Mouse (Mus musculus): ENCODE measurements around the gene Lpcat2. TPM values are rescaled to one million over a fixed set of nuclear protein-coding genes. Genes with fewer than 3 reads are reported as not detected.

Lpcat2 gene
- polyA plus RNA-seq, 1 experiment from 2014 or later, result 8.0 TPM

DNA sequence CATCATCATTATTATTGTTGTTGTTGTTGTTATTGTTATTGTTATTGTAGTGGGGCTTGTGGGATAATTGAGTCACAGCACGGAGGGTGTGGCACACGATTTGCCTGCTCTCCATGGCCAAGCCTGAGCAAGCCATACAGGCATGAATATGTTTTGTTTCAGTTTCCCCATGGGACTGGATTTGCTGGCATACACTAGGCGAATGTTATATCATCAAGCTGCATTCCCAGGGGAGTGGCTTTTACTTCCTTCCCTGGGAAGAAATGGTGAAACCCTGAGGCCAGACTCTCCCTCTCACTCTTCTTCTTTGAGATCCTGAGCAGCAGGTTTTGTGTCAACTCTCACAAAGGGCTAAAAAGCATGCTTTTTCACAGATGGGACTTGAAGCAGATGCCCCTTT lies 16.5 kb upstream of the Lpcat2 start:
- Histone ChIP-seq H3K9me3 (ENCODE audit: low read depth, low read length) (no peaks in the 10 kb centered on the region), H3K9ac (no peak overlapping the region), H3K4me1 (ENCODE audit: insufficient read depth) (no peaks in the 10 kb centered on the region), H3K4me3 (ENCODE audit: low read depth, low read length) (no peak overlapping the region), H3K36me3 (ENCODE audit: insufficient read depth) (peaks cover 77% of the 10 kb centered on the region), H3K27me3 (ENCODE audit: insufficient read depth, low read length) (no peaks in the 10 kb centered on the region), H3K4me2 (no peak overlapping the region), H3K27ac (ENCODE audit: low read depth) (no peak overlapping the region)
- ATAC-seq (ENCODE audit: insufficient read depth) (no peak), DNase-seq (no peak)
- TF ChIP-seq CTCF (IDR thresholded peaks at IDR 0.05; ENCODE audit: low read depth), result no peak
- WGBS, result 74% methylated on average over 3 of the region's 3 CpGs

DNA sequence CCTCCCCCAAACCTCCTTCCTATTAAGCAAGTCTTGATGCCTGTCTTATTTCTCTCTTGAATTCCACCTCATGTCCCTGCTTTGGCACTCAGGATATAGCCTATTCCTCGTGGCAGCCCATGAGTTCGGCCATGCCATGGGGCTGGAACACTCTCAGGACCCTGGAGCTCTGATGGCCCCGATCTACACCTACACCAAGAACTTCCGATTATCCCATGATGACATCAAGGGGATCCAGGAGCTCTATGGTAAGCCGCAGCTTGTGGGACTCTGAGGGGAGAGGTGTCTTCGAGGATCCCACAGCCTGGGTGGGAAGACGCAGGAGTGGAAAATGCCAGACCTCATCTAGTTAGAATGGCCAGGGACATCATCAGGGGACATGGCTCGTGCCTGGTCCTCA lies 16.0 kb upstream of the Lpcat2 start:
- H3K9me3 ChIP-seq (ENCODE audit: low read depth, low read length), result no peaks in the 10 kb centered on the region
- DNase-seq, result no peak
- no peak for TF ChIP-seq CTCF (IDR thresholded peaks at IDR 0.05; ENCODE audit: low read depth)
- no peaks in the 10 kb centered on the region for H3K27me3 ChIP-seq (ENCODE audit: insufficient read depth, low read length)
- H3K4me1 ChIP-seq (ENCODE audit: insufficient read depth), result no peaks in the 10 kb centered on the region
- no peak overlapping the region for H3K27ac ChIP-seq (ENCODE audit: low read depth)
- no peak overlapping the region for H3K9ac ChIP-seq
- no peak overlapping the region for H3K4me2 ChIP-seq
- no peak for ATAC-seq (ENCODE audit: insufficient read depth)
- WGBS, result 94% methylated on average over 8 of the region's 8 CpGs
- peaks cover 78% of the 10 kb centered on the region for H3K36me3 ChIP-seq (ENCODE audit: insufficient read depth)
- no peak overlapping the region for H3K4me3 ChIP-seq (ENCODE audit: low read depth, low read length)

DNA sequence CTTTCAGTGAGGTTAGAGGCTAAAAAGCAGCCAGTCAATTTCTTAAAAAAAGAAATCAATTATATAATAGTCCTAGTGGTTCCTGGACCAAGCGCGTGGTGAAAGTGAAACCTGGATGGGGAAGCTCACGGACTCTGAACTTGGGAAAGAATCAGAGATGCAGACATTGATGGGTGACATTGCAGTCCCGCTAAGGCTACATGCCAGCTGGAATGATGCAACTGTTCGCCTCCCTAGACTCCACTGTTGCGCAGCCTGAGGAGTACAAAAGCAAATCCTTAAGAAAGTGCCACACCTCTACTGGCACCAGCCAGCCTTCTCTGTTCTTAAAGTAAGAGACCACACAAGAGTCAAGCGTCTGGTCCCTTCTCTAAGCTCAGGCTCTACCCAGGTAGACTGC lies 15.3 kb upstream of the Lpcat2 start:
- DNase-seq (no peak), ATAC-seq (ENCODE audit: insufficient read depth) (no peak)
- Histone ChIP-seq H3K4me2 (no peak overlapping the region), H3K4me3 (ENCODE audit: low read depth, low read length) (no peak overlapping the region), H3K27ac (ENCODE audit: low read depth) (no peak overlapping the region), H3K9me3 (ENCODE audit: low read depth, low read length) (no peaks in the 10 kb centered on the region), H3K36me3 (ENCODE audit: insufficient read depth) (peaks cover 75% of the 10 kb centered on the region), H3K27me3 (ENCODE audit: insufficient read depth, low read length) (no peaks in the 10 kb centered on the region), H3K4me1 (ENCODE audit: insufficient read depth) (no peaks in the 10 kb centered on the region), H3K9ac (no peak overlapping the region)
- no peak for TF ChIP-seq CTCF (IDR thresholded peaks at IDR 0.05; ENCODE audit: low read depth)
- 86% methylated on average over 7 of the region's 7 CpGs for WGBS

GRCm38 (mm10) chr8:92846684-92847083 lies 8.5 kb upstream of the Lpcat2 start:
- Histone ChIP-seq H3K4me1 (ENCODE audit: insufficient read depth) (peaks cover 12% of the 10 kb centered on the region), H3K27ac (ENCODE audit: low read depth) (peak overlapping the region; percentile 43), H3K27me3 (ENCODE audit: insufficient read depth, low read length) (no peaks in the 10 kb centered on the region), H3K36me3 (ENCODE audit: insufficient read depth) (peaks cover 58% of the 10 kb centered on the region), H3K4me2 (peak overlapping the region; percentile 39; the same call in 1 of the 2 replicates), H3K4me3 (ENCODE audit: low read depth, low read length) (no peak overlapping the region), H3K9me3 (ENCODE audit: low read depth, low read length) (no peaks in the 10 kb centered on the region), H3K9ac (0 out of 2 replicates have a peak overlapping the region, but pooled peaks have one; percentile 8)
- 23% methylated on average over 3 of the region's 3 CpGs for WGBS
- ATAC-seq (ENCODE audit: insufficient read depth) (peak; percentile 39), DNase-seq (peak; percentile 58)
- no peak for TF ChIP-seq CTCF (IDR thresholded peaks at IDR 0.05; ENCODE audit: low read depth)

GRCm38 (mm10) chr8:92847299-92847698 lies 7.8 kb upstream of the Lpcat2 start:
- Histone ChIP-seq H3K4me2 (peak overlapping the region; percentile 39; the same call in 1 of the 2 replicates), H3K27me3 (ENCODE audit: insufficient read depth, low read length) (no peaks in the 10 kb centered on the region), H3K27ac (ENCODE audit: low read depth) (peak overlapping the region; percentile 43), H3K9ac (no peak overlapping the region), H3K4me3 (ENCODE audit: low read depth, low read length) (no peak overlapping the region), H3K9me3 (ENCODE audit: low read depth, low read length) (no peaks in the 10 kb centered on the region), H3K4me1 (ENCODE audit: insufficient read depth) (peaks cover 12% of the 10 kb centered on the region), H3K36me3 (ENCODE audit: insufficient read depth) (peaks cover 53% of the 10 kb centered on the region)
- DNase-seq (peak; percentile 42), ATAC-seq (ENCODE audit: insufficient read depth) (peak; percentile 33)
- WGBS, result 34% methylated on average over 9 of the region's 9 CpGs
- TF ChIP-seq CTCF (IDR thresholded peaks at IDR 0.05; ENCODE audit: low read depth), result no peak

DNA sequence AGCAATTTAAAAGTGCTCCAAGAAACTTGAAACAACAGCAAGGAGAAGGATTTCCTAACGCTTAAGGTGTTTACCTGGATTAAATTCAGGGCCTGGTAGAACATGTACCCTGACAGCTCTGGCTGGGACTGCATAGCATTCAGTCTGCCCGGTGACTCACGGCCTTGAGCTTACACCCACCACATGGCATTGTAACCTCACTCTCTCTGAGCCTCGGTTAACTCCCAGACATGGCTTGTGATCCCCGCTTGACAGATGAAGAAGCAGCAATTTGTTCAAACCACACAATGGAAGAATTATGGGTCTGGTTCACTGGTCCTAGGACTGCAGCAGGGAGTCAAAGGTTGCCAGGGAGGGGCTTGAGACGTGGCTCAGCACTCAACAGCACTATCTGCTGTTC lies 5.9 kb upstream of the Lpcat2 start:
- Histone ChIP-seq H3K4me3 (ENCODE audit: low read depth, low read length) (no peak overlapping the region), H3K27ac (ENCODE audit: low read depth) (no peak overlapping the region), H3K4me1 (ENCODE audit: insufficient read depth) (peaks cover 12% of the 10 kb centered on the region), H3K27me3 (ENCODE audit: insufficient read depth, low read length) (no peaks in the 10 kb centered on the region), H3K36me3 (ENCODE audit: insufficient read depth) (peaks cover 45% of the 10 kb centered on the region), H3K9me3 (ENCODE audit: low read depth, low read length) (no peaks in the 10 kb centered on the region), H3K9ac (no peak overlapping the region), H3K4me2 (no peak overlapping the region)
- ATAC-seq (ENCODE audit: insufficient read depth), result no peak
- TF ChIP-seq CTCF (IDR thresholded peaks at IDR 0.05; ENCODE audit: low read depth), result no peak
- DNase-seq, result no peak
- 60% methylated on average over 6 of the region's 6 CpGs for WGBS

- DNase-seq (peak; percentile 89), ATAC-seq (ENCODE audit: insufficient read depth) (peak; percentile 77)
- no peak overlapping the region for H3K9ac ChIP-seq
- H3K4me2 ChIP-seq, result no peak overlapping the region
- peak overlapping the region; percentile 7; the same call in 1 of the 2 replicates for H3K27ac ChIP-seq (ENCODE audit: low read depth)
- no peak overlapping the region for H3K4me3 ChIP-seq (ENCODE audit: low read depth, low read length)
- H3K9me3 ChIP-seq (ENCODE audit: low read depth, low read length), result no peaks in the 10 kb centered on the region
- H3K4me1 ChIP-seq (ENCODE audit: insufficient read depth), result peaks cover 12% of the 10 kb centered on the region
- H3K27me3 ChIP-seq (ENCODE audit: insufficient read depth, low read length), result no peaks in the 10 kb centered on the region
- H3K36me3 ChIP-seq (ENCODE audit: insufficient read depth), result peaks cover 38% of the 10 kb centered on the region
- no peak for TF ChIP-seq CTCF (IDR thresholded peaks at IDR 0.05; ENCODE audit: low read depth)
- WGBS, result 43% methylated on average over 4 of the region's 4 CpGs
Measured at GRCm38 (mm10) chr8:92850239-92850638, 4.9 kb upstream of the Lpcat2 start.

- no peak for TF ChIP-seq CTCF (IDR thresholded peaks at IDR 0.05; ENCODE audit: low read depth)
- Histone ChIP-seq H3K36me3 (ENCODE audit: insufficient read depth) (peaks cover 26% of the 10 kb centered on the region), H3K4me3 (ENCODE audit: low read depth, low read length) (no peak overlapping the region), H3K9me3 (ENCODE audit: low read depth, low read length) (no peaks in the 10 kb centered on the region), H3K9ac (no peak overlapping the region), H3K27me3 (ENCODE audit: insufficient read depth, low read length) (no peaks in the 10 kb centered on the region), H3K4me2 (no peak overlapping the region), H3K4me1 (ENCODE audit: insufficient read depth) (peaks cover 9% of the 10 kb centered on the region), H3K27ac (ENCODE audit: low read depth) (no peak overlapping the region)
- peak; percentile 29 for DNase-seq
- ATAC-seq (ENCODE audit: insufficient read depth), result no peak
- WGBS, result 42% methylated on average over 3 of the region's 3 CpGs
Measured at GRCm38 (mm10) chr8:92851381-92851780, 3.8 kb upstream of the Lpcat2 start.
